Mouse (Mus musculus) embryonic facial prominence, embryonic 11.5 days (tissue): ENCODE measurements around the gene Pfas. TPM values are rescaled to one million over a fixed set of nuclear protein-coding genes. Genes with fewer than 3 reads are reported as not detected.
"Not testable (repeated sequence)": the region's sequence is repeated elsewhere in the genome, so short reads cannot be mapped to it uniquely, and the experiment has no call there.

Experiments used
- ATAC-seq: fragments of 200-750 bp; cut with Nextera tagmentation; replicated peaks from 2 replicates; pipeline ENCODE4 v1.8.0; 2017; ENCODE audit warnings: low read depth; ENCODE audit not compliant: insufficient number of reproducible peaks, low FRiP score, low TSS enrichment
- DNase-seq: peaks from one replicate; pipeline ENCODE4 v3.0.0-alpha.2; 2015; ENCODE audit warnings: low spot score
- H3K27ac ChIP-seq: fragments of 300-500 bp; sonication (generic); replicated peaks from 2 replicates; pipeline ENCODE4 v1.5.1; 2014; ENCODE audit warnings: mild to moderate bottlenecking, low read depth, low read length, control low read depth
- H3K27me3 ChIP-seq: fragments of 300-500 bp; sonication (generic); 2 replicates; pipeline ENCODE4 v1.6.1; 2014; ENCODE audit warnings: mild to moderate bottlenecking, low read length, moderate library complexity, mixed read lengths; ENCODE audit not compliant: control insufficient read depth, insufficient read depth
- H3K36me3 ChIP-seq: fragments of 300-500 bp; sonication (generic); replicated peaks from 2 replicates; pipeline ENCODE4 v1.6.1; 2014; ENCODE audit warnings: low read depth, mild to moderate bottlenecking, low read length, moderate library complexity, mixed read lengths; ENCODE audit not compliant: control insufficient read depth, insufficient read depth
- H3K4me1 ChIP-seq: fragments of 300-500 bp; sonication (generic); 2 replicates; pipeline ENCODE4 v1.6.1; 2014; ENCODE audit warnings: low read length, mixed read lengths; ENCODE audit not compliant: control insufficient read depth, insufficient read depth
- H3K4me2 ChIP-seq: fragments of 300-500 bp; sonication (generic); 2 replicates; pipeline ENCODE4 v1.6.1; 2014; ENCODE audit warnings: low read depth, mild to moderate bottlenecking, control low read depth, low read length, moderate library complexity
- H3K4me3 ChIP-seq: fragments of 300-500 bp; sonication (generic); 2 replicates; pipeline ENCODE4 v1.5.1; 2014; ENCODE audit warnings: low read depth, low read length, control low read depth
- H3K9ac ChIP-seq: fragments of 300-500 bp; sonication (generic); replicated peaks from 2 replicates; pipeline ENCODE4 v1.6.1; 2014; ENCODE audit warnings: mild to moderate bottlenecking, control low read depth, low read length
- H3K9me3 ChIP-seq: fragments of 300-500 bp; sonication (generic); replicated peaks from 2 replicates; pipeline ENCODE4 v1.6.1; 2016; ENCODE audit warnings: mild to moderate bottlenecking, low read length, inconsistent platforms, mixed read lengths; ENCODE audit not compliant: control insufficient read depth
- WGBS: fragments of 180-500 bp; shearing (Covaris S2); extraction: QIAGEN DNeasy Blood & Tissue Kit; methylation state at CpG from one replicate; pipeline ENCODE4 v1.1.7; 2014; 5-methylcytosine and 5-hydroxymethylcytosine counted together
- microRNA-seq: library from miRNA; unstranded; fragments of <30 nt; microRNA quantifications from one replicate; pipeline ENCODE4, GENCODE M21; 2016; ENCODE audit warnings: borderline number of aligned reads
- polyA plus RNA-seq: library from polyadenylated mRNA; unstranded; fragments of >200 nt; fragmentation: Nextera tagmentation; extraction: Ambion mirVana; gene quantifications from 2 replicates; pipeline ENCODE4 v1.2.1, GENCODE M21; 2014

Gene Pfas
- polyA plus RNA-seq, 1 experiment from 2014 or later = 34.8 TPM

GRCm38 (mm10) chr11:68939451-68940304 lies 68.6 kb downstream of the Pfas start:
- H3K9me3 ChIP-seq = no peaks in the 10 kb centered on the region
- WGBS = 3% methylated on average over 16 of the region's 16 CpGs
- peak; percentile 99 for ATAC-seq
- H3K4me1 ChIP-seq = no peaks in the 10 kb centered on the region
- no peaks in the 10 kb centered on the region for H3K36me3 ChIP-seq
- DNase-seq = peak; percentile 94
- no peaks in the 10 kb centered on the region for H3K27me3 ChIP-seq
- peak overlapping the region; percentile 61 for H3K9ac ChIP-seq
- H3K27ac ChIP-seq = peak overlapping the region; percentile 41; the same call in 1 of the 2 replicates
- peak overlapping the region; percentile 38 for H3K4me2 ChIP-seq
- peak overlapping the region; percentile 42 for H3K4me3 ChIP-seq

GRCm38 (mm10) chr11:68936951-68937350 lies 71.3 kb downstream of the Pfas start:
- not testable (repeated sequence) for H3K4me1 ChIP-seq, H3K27ac ChIP-seq, ATAC-seq, H3K4me2 ChIP-seq, H3K27me3 ChIP-seq, H3K9ac ChIP-seq, H3K4me3 ChIP-seq, H3K36me3 ChIP-seq, DNase-seq, H3K9me3 ChIP-seq
- 79% methylated on average over 4 of the region's 4 CpGs for WGBS

Small RNAs within 50 kb of the gene (microRNA-seq; reads per million reads assigned to microRNA genes)
- gene Mir3062 = 12.7 reads per million, percentile 14 among the genes with 10 or more reads in this experiment

Other genes starting within 250 kb of the Pfas start
- 53.2 and 54.4 TPM in 2 replicates for gene Ndel1, start 136.6 kb downstream of the Pfas start, polyA plus RNA-seq
- gene Rnf222, start 119.9 kb downstream of the Pfas start, polyA plus RNA-seq = 0.11 TPM in 1 of 2 replicates, not detected in the other
- 978 and 1,011 TPM in 2 replicates for gene Rpl26, start 106.9 kb downstream of the Pfas start, polyA plus RNA-seq
- gene Odf4, start 81.4 kb downstream of the Pfas start, polyA plus RNA-seq = not detected in 2 replicates
- 4.4 and 4.5 TPM in 2 replicates for gene Arhgef15, start 51.0 kb downstream of the Pfas start, polyA plus RNA-seq
- gene Slc25a35, start 40.3 kb downstream of the Pfas start, polyA plus RNA-seq = 2.0 and 2.4 TPM in 2 replicates
- gene Rangrf, start 33.3 kb downstream of the Pfas start, polyA plus RNA-seq = 69.2 and 71.2 TPM in 2 replicates
- 63.2 and 68.3 TPM in 2 replicates for gene Ctc1, start 7.5 kb upstream of the Pfas start, polyA plus RNA-seq
- 162 and 175 TPM in 2 replicates for gene Aurkb, start 37.2 kb upstream of the Pfas start, polyA plus RNA-seq
- 6.4 and 7.7 TPM in 2 replicates for gene Borcs6, start 51.3 kb upstream of the Pfas start, polyA plus RNA-seq
- 40.4 and 43.1 TPM in 2 replicates for gene Tmem107, start 62.3 kb upstream of the Pfas start, polyA plus RNA-seq
- gene Vamp2, start 80.0 kb upstream of the Pfas start, polyA plus RNA-seq = 48.8 and 61.9 TPM in 2 replicates
- gene Per1, start 86.8 kb upstream of the Pfas start, polyA plus RNA-seq = 5.5 and 6.5 TPM in 2 replicates
- gene Hes7, start 111.9 kb upstream of the Pfas start, polyA plus RNA-seq = 0.11 TPM in 1 of 2 replicates, not detected in the other
- not detected in 2 replicates for gene 9130213A22Rik, start 114.1 kb upstream of the Pfas start, polyA plus RNA-seq
- gene Aloxe3, start 117.4 kb upstream of the Pfas start, polyA plus RNA-seq = 0.25 and 0.88 TPM in 2 replicates
- 0.20 and 0.27 TPM in 2 replicates for gene Alox12b, start 148.5 kb upstream of the Pfas start, polyA plus RNA-seq
- not detected in 2 replicates for gene Alox8, start 189.4 kb upstream of the Pfas start, polyA plus RNA-seq
- gene Gucy2e, start 228.6 kb upstream of the Pfas start, polyA plus RNA-seq = 0.06 TPM in 1 of 2 replicates, not detected in the other